Mouse (Mus musculus) intestine, postnatal 0 days (tissue): ENCODE data around the gene Tob1. TPM values are rescaled to one million over a fixed set of nuclear protein-coding genes. Genes with fewer than 3 reads are reported as not detected.

ENCODE experiments used
- ATAC-seq: fragments of 200-750 bp; cut with Nextera tagmentation; 2 replicates; pipeline ENCODE4 v1.8.0; 2017; ENCODE audit warnings: mild to moderate bottlenecking, moderate TSS enrichment, moderate library complexity
- H3K27ac ChIP-seq: fragments of 300-500 bp; sonication (generic); 2 replicates; pipeline ENCODE4 v1.5.1; 2014; ENCODE audit warnings: mild to moderate bottlenecking, low read depth, low read length, moderate library complexity
- H3K27me3 ChIP-seq: fragments of 300-500 bp; sonication (generic); replicated peaks from 2 replicates; pipeline ENCODE4 v1.6.1; 2014; ENCODE audit warnings: low read length, mixed read lengths; ENCODE audit not compliant: control insufficient read depth, insufficient read depth
- H3K36me3 ChIP-seq: fragments of 300-500 bp; sonication (generic); 2 replicates; pipeline ENCODE4 v1.6.1; 2014; ENCODE audit warnings: mild to moderate bottlenecking, moderate library complexity; ENCODE audit not compliant: control insufficient read depth, insufficient read depth
- H3K4me1 ChIP-seq: fragments of 300-500 bp; sonication (generic); replicated peaks from 2 replicates; pipeline ENCODE4 v1.6.1; 2014; ENCODE audit warnings: antibody characterized with exemption, low read length, mixed read lengths; ENCODE audit not compliant: control insufficient read depth, insufficient read depth
- H3K4me2 ChIP-seq: fragments of 300-500 bp; sonication (generic); replicated peaks from 2 replicates; pipeline ENCODE4 v1.6.1; 2014; ENCODE audit warnings: low read depth, mild to moderate bottlenecking, moderate library complexity
- H3K4me3 ChIP-seq: fragments of 300-500 bp; sonication (generic); 2 replicates; pipeline ENCODE4 v1.5.1; 2014; ENCODE audit warnings: low read depth, low read length
- H3K9ac ChIP-seq: fragments of 300-500 bp; sonication (generic); 2 replicates; pipeline ENCODE4 v1.6.1; 2014; ENCODE audit warnings: mild to moderate bottlenecking, low read depth, low read length
- H3K9me3 ChIP-seq: fragments of 300-500 bp; sonication (generic); 2 replicates; pipeline ENCODE4 v1.6.1; 2016; ENCODE audit warnings: mixed run types; ENCODE audit not compliant: control insufficient read depth
- CTCF ChIP-seq: sonication (generic); IDR thresholded peaks from 2 replicates; pipeline ENCODE4 v1.5.1; 2016; ENCODE audit warnings: low read depth, mild to moderate bottlenecking, control low read depth, antibody characterized with exemption, moderate library complexity
- WGBS: fragments of 180-500 bp; shearing (Covaris S2); extraction: QIAGEN DNeasy Blood & Tissue Kit; methylation state at CpG from one replicate; pipeline ENCODE4 v1.1.7; 2014; 5-methylcytosine and 5-hydroxymethylcytosine counted together
- polyA plus RNA-seq: library from polyadenylated mRNA; unstranded; fragments of >200 nt; fragmentation: Nextera tagmentation; extraction: Ambion mirVana; gene quantifications from 2 replicates; pipeline ENCODE4 v1.2.1, GENCODE M21; 2015

Gene Tob1
- polyA plus RNA-seq, 1 experiment from 2014 or later: 69.4 TPM

DNA sequence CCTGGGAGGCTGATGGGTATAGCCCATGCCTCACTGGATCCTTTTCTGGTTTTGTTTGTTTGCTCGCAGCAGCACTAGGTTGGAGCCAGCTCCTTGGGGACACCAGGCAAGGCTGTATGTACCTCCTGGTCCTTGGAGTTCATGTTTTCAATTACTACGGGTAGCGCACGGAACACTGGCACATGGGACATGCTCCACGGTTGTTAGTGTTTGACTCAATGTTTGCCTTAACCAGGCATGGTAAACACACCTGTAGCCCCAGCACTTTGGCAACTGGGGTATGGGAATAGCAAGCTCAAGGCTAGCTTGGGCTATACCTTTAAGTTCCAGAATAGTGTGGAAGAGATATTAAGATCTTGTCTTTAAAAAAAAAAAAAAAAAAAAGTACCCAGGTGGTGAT, 20.6 kb upstream of the Tob1 start:
- Histone ChIP-seq H3K36me3 (no peaks in the 10 kb centered on the region), H3K9ac (no peak overlapping the region), H3K27me3 (no peaks in the 10 kb centered on the region), H3K27ac (no peak overlapping the region), H3K4me3 (no peak overlapping the region), H3K4me2 (no peak overlapping the region), H3K9me3 (no peaks in the 10 kb centered on the region), H3K4me1 (no peaks in the 10 kb centered on the region)
- 91% methylated on average over 5 of the region's 5 CpGs for WGBS
- ATAC-seq: no peak
- no peak for TF ChIP-seq CTCF

- no peaks in the 10 kb centered on the region for H3K9me3 ChIP-seq
- 40% methylated on average over 2 of the region's 2 CpGs for WGBS
- H3K4me3 ChIP-seq: no peak overlapping the region
Observed at GRCm38 (mm10) chr11:94193109-94193508, 18.1 kb upstream of the Tob1 start.

DNA sequence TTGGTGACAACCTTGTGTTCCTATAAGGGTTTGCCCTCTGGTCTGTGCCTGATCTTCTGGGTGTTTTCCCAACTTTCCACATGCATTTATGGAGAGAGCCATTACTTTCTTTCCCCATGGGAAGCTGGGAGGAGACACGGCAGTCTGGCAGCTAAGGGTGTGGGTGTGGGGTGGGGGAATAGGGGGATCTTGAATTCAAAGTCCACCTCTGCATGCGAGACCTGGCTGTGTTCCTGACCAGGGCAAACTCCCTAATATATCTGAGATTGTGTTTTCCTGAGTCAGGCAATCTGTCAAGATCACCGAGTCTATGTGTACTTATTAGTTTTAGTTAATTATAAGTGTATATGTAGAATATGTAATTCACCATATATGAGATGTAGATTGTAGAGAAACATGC, 14.9 kb upstream of the Tob1 start:
- no peak for ATAC-seq
- Histone ChIP-seq H3K27me3 (no peaks in the 10 kb centered on the region), H3K4me1 (peaks cover 3% of the 10 kb centered on the region; the same call in 1 of the 2 replicates), H3K36me3 (no peaks in the 10 kb centered on the region), H3K4me2 (no peak overlapping the region), H3K9me3 (no peaks in the 10 kb centered on the region), H3K9ac (no peak overlapping the region), H3K4me3 (no peak overlapping the region), H3K27ac (no peak overlapping the region)
- no peak for TF ChIP-seq CTCF
- WGBS: 33% methylated on average over 3 of the region's 3 CpGs

More at GRCm38 (mm10) chr11:94193109-94193508, 18.1 kb upstream of the Tob1 start:
- H3K36me3 ChIP-seq: no peaks in the 10 kb centered on the region
- no peak overlapping the region for H3K4me2 ChIP-seq
- peaks cover 3% of the 10 kb centered on the region; the same call in 1 of the 2 replicates for H3K4me1 ChIP-seq
- no peak overlapping the region for H3K9ac ChIP-seq
- H3K27ac ChIP-seq: no peak overlapping the region
- no peaks in the 10 kb centered on the region for H3K27me3 ChIP-seq
- peak; percentile 61 for ATAC-seq
- TF ChIP-seq CTCF: no peak

DNA sequence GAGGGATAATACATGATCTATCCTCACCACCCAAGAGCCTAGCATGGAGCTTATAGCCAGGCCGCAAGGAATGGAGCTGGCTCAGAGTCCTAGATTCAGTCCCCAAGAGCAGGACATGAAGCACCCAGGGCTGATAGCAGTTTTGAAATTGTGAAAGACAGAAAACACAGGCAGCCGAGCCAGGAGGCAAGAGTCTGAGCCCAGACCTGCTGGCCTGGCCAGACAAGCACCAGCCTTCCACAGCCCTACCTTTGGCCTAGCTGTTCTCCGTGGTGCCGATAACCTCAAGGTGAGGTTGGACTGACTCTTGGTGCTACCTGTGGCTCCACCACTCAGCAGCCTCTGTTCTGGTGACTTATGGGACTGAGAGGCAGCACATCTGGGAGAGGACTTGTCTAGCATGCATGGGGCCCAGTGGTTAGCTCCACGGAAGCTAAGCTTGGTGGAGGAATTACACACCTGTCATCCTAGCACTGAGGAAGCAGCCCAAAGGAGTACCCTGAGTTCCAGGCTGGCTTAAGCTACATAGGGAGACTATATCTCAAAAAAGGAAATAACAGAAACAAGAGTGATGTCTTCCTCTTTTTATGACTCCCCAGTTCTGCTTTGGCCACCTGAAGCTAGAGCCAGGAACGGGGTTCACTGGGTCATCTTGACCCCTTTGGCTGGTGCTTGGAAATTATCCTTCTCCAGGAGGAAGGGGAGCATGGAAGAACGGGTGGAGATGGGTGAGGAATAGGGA, 12.7 kb upstream of the Tob1 start:
- Histone ChIP-seq H3K4me2 (no peak overlapping the region), H3K9me3 (no peaks in the 10 kb centered on the region), H3K9ac (no peak overlapping the region), H3K36me3 (no peaks in the 10 kb centered on the region), H3K4me3 (no peak overlapping the region), H3K4me1 (peaks cover 3% of the 10 kb centered on the region; the same call in 1 of the 2 replicates), H3K27ac (no peak overlapping the region; the same call in 1 of the 2 replicates), H3K27me3 (no peaks in the 10 kb centered on the region)
- 0 out of 2 replicates have a peak, but pooled peaks have one; percentile 7 for ATAC-seq
- no peak for TF ChIP-seq CTCF
- 61% methylated on average over 7 of the region's 7 CpGs for WGBS

GRCm38 (mm10) chr11:94199771-94200170, 11.5 kb upstream of the Tob1 start:
- ATAC-seq: no peak
- Histone ChIP-seq H3K9me3 (no peaks in the 10 kb centered on the region), H3K9ac (no peak overlapping the region), H3K27me3 (no peaks in the 10 kb centered on the region), H3K27ac (no peak overlapping the region), H3K4me3 (no peak overlapping the region), H3K4me1 (peaks cover 3% of the 10 kb centered on the region; the same call in 1 of the 2 replicates), H3K36me3 (no peaks in the 10 kb centered on the region), H3K4me2 (no peak overlapping the region)
- 79% methylated on average over 2 of the region's 2 CpGs for WGBS
- TF ChIP-seq CTCF: no peak

DNA sequence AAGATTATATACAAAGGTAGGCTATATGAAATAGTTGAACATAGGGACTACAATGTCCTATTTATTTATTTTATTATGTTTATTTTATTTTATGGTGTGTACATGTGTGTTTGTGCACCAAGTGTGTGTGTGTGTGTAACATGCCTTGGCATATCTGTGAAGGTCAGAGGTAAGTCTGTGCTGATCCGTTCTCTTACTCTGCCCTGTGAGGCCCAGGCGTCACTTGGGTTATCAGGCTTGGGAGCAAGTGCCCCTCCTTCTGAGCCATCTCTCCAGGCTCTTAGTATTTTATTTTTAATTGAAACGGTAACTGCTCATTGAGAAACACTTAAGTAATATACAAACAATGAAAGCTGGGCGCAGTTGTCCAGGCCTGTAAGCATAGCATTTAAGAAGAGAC, 10.8 kb upstream of the Tob1 start:
- ATAC-seq: no peak
- no peak overlapping the region for H3K27ac ChIP-seq
- H3K27me3 ChIP-seq: no peaks in the 10 kb centered on the region
- no peak for TF ChIP-seq CTCF
- WGBS: 50% methylated on average over 4 of the region's 4 CpGs
- H3K4me3 ChIP-seq: no peak overlapping the region
- H3K9ac ChIP-seq: no peak overlapping the region
- no peaks in the 10 kb centered on the region for H3K9me3 ChIP-seq
- H3K4me1 ChIP-seq: peaks cover 3% of the 10 kb centered on the region; the same call in 1 of the 2 replicates
- H3K36me3 ChIP-seq: no peaks in the 10 kb centered on the region
- no peak overlapping the region for H3K4me2 ChIP-seq
